Mouse (Mus musculus): ENCODE data around the gene Unc13d. TPM values are rescaled to one million over a fixed set of nuclear protein-coding genes. Genes with fewer than 3 reads are reported as not detected.
A peak's percentile ranks its signal among the peaks of the same experiment; 100 is the strongest.

Unc13d gene
- polyA plus RNA-seq, 1 experiment from 2014 or later = 0.80 TPM

- Histone ChIP-seq H3K9ac (ENCODE audit: low read depth, low read length) (peak within 1 kb of the TSS; percentile 87), H3K27me3 (replicated peaks; ENCODE audit: control insufficient read depth, insufficient read depth, low read length) (no peaks in the 10 kb centered on the region), H3K36me3 (ENCODE audit: control insufficient read depth, insufficient read depth, low read length) (no peaks in the 10 kb centered on the region; the same call in 1 of the 2 replicates), H3K9me3 (ENCODE audit: control insufficient read depth, low read length) (no peaks in the 10 kb centered on the region), H3K4me1 (ENCODE audit: control insufficient read depth, insufficient read depth, low read depth, low read length) (peaks cover 7% of the 10 kb centered on the region; the same call in 1 of the 2 replicates), H3K27ac (ENCODE audit: low read depth, low read length) (peak within 1 kb of the TSS; percentile 83), H3K4me3 (ENCODE audit: low read length) (peak within 1 kb of the TSS; percentile 68), H3K4me2 (ENCODE audit: low read length) (peak within 1 kb of the TSS; percentile 87)
- WGBS = under 1% methylated on average over 50 of the region's 55 CpGs
- ATAC-seq = peak; percentile 85
Observed at GRCm38 (mm10) chr11:116012262-116012947, 65.4 kb downstream of the Unc13d start, which contains the start of gene Galk1. TSS of gene Galk1 (minus strand) at chr11:116012719.

Other genes with a start within 250 kb of the Unc13d start
- 0.16 and 0.31 TPM in 2 replicates for gene Myo15b, start 219.6 kb downstream of the Unc13d start, polyA plus RNA-seq (2015; fragmentation: Nextera tagmentation; extraction: Ambion mirVana)
- 2.5 and 3.9 TPM in 2 replicates for gene Smim5, start 178.0 kb downstream of the Unc13d start, polyA plus RNA-seq (2015; fragmentation: Nextera tagmentation; extraction: Ambion mirVana)
- gene Smim6, start 165.9 kb downstream of the Unc13d start, polyA plus RNA-seq (2015; fragmentation: Nextera tagmentation; extraction: Ambion mirVana) = 0.49 and 0.58 TPM in 2 replicates
- 38.4 and 45.3 TPM in 2 replicates for gene Sap30bp, start 144.7 kb downstream of the Unc13d start, polyA plus RNA-seq (2015; fragmentation: Nextera tagmentation; extraction: Ambion mirVana)
- 20.2 and 21.3 TPM in 2 replicates for gene Recql5, start 144.5 kb downstream of the Unc13d start, polyA plus RNA-seq (2015; fragmentation: Nextera tagmentation; extraction: Ambion mirVana)
- 1.8 and 2.1 TPM in 2 replicates for gene Itgb4, start 103.3 kb downstream of the Unc13d start, polyA plus RNA-seq (2015; fragmentation: Nextera tagmentation; extraction: Ambion mirVana)
- 76.0 and 76.2 TPM in 2 replicates for gene Galk1, start 65.2 kb downstream of the Unc13d start, polyA plus RNA-seq (2015; fragmentation: Nextera tagmentation; extraction: Ambion mirVana)
- 1,585 and 1,603 TPM in 2 replicates for gene H3f3b, start 50.0 kb downstream of the Unc13d start, polyA plus RNA-seq (2015; fragmentation: Nextera tagmentation; extraction: Ambion mirVana)
- 30.1 and 37.6 TPM in 2 replicates for gene Unk, start 47.6 kb downstream of the Unc13d start, polyA plus RNA-seq (2015; fragmentation: Nextera tagmentation; extraction: Ambion mirVana)
- 183 and 225 TPM in 2 replicates for gene Wbp2, start 9.0 kb upstream of the Unc13d start, polyA plus RNA-seq (2015; fragmentation: Nextera tagmentation; extraction: Ambion mirVana)
- gene Trim47, start 49.2 kb upstream of the Unc13d start, polyA plus RNA-seq (2015; fragmentation: Nextera tagmentation; extraction: Ambion mirVana) = 13.5 and 14.5 TPM in 2 replicates
- gene Trim65, start 53.2 kb upstream of the Unc13d start, polyA plus RNA-seq (2015; fragmentation: Nextera tagmentation; extraction: Ambion mirVana) = 3.0 and 4.2 TPM in 2 replicates
- gene Mrpl38, start 60.9 kb upstream of the Unc13d start, polyA plus RNA-seq (2015; fragmentation: Nextera tagmentation; extraction: Ambion mirVana) = 84.0 and 86.8 TPM in 2 replicates
- gene Fbf1, start 90.2 kb upstream of the Unc13d start, polyA plus RNA-seq (2015; fragmentation: Nextera tagmentation; extraction: Ambion mirVana) = 49.5 and 55.5 TPM in 2 replicates
- 92.1 and 106 TPM in 2 replicates for gene Ten1, start 120.9 kb upstream of the Unc13d start, polyA plus RNA-seq (2015; fragmentation: Nextera tagmentation; extraction: Ambion mirVana)
- 67.8 and 73.1 TPM in 2 replicates for gene Acox1, start 121.1 kb upstream of the Unc13d start, polyA plus RNA-seq (2015; fragmentation: Nextera tagmentation; extraction: Ambion mirVana)
- 1.1 and 1.2 TPM in 2 replicates for gene Evpl, start 160.1 kb upstream of the Unc13d start, polyA plus RNA-seq (2015; fragmentation: Nextera tagmentation; extraction: Ambion mirVana)
- gene Srp68, start 196.3 kb upstream of the Unc13d start, polyA plus RNA-seq (2015; fragmentation: Nextera tagmentation; extraction: Ambion mirVana) = 61.8 and 62.4 TPM in 2 replicates
- gene Galr2, start 203.0 kb upstream of the Unc13d start, polyA plus RNA-seq (2015; fragmentation: Nextera tagmentation; extraction: Ambion mirVana) = 0.25 and 1.1 TPM in 2 replicates
- 122 and 127 TPM in 2 replicates for gene Exoc7, start 229.3 kb upstream of the Unc13d start, polyA plus RNA-seq (2015; fragmentation: Nextera tagmentation; extraction: Ambion mirVana)

Data from hindbrain, embryonic 16.5 days (tissue).